Mouse (Mus musculus): ENCODE measurements at regions not wholly inside any gene's neighbourhood (a gene's known extent, or its start where the extent isn't known, plus 50 kb on each side); places are given as distances from the start of the nearest gene placed in this dataset.

DNA sequence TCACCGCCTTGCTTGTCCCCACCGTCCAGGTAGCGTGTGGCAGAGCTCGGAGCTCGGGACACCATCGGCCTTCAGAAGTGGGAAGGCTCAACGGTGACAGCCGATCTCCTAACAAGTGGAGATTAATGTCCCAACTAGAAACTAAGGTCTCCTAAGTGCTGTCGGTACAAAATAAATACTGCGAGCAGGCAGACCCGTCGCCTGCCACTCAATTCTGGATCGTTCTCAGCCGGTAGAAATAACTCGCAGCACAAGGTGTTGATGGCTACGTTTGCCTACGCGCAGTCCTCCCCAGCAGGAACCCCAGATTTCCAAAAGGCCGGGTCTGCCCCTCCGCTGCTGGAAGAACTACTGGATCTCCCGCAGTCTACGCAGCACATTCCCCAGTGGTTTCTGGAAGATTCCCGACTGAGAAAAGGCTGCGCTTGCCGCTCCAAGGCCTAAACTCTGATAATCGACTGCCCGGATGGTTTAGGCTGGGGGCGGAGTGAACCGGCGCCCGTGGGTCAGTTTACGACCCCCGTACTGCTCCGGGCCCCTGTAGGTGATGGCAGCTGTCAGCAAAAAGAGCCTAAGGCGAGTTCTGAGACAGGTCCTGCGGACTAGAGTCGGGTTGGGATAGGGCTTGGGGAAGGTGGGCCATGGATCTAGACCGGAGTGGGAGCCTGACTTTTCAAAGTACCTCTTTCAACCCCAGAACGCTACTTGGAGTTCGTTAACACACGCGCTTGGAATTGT, 85.7 kb downstream of the Nr2f2 start:
- Histone ChIP-seq H3K4me2 (replicated peaks; ENCODE audit: low read depth) (peak overlapping the region; percentile 47), H3K4me1 (replicated peaks; ENCODE audit: control insufficient read depth, insufficient read depth, low read length) (no peaks in the 10 kb centered on the region), H3K9me3 (ENCODE audit: control insufficient read depth) (no peaks in the 10 kb centered on the region), H3K36me3 (ENCODE audit: control insufficient read depth, insufficient read depth) (no peaks in the 10 kb centered on the region), H3K27me3 (replicated peaks; ENCODE audit: control insufficient read depth, insufficient read depth, low read length) (peaks cover 81% of the 10 kb centered on the region), H3K27ac (ENCODE audit: low read depth, low read length) (no peak overlapping the region), H3K9ac (ENCODE audit: low read depth, low read length) (no peak overlapping the region), H3K4me3 (ENCODE audit: low read depth, low read length) (peak overlapping the region; percentile 22)
- ATAC-seq: no peak
- WGBS: 2% methylated on average over 42 of the region's 42 CpGs
- TF ChIP-seq CTCF (IDR thresholded peaks at IDR 0.05; ENCODE audit: low read depth): no peak

DNA sequence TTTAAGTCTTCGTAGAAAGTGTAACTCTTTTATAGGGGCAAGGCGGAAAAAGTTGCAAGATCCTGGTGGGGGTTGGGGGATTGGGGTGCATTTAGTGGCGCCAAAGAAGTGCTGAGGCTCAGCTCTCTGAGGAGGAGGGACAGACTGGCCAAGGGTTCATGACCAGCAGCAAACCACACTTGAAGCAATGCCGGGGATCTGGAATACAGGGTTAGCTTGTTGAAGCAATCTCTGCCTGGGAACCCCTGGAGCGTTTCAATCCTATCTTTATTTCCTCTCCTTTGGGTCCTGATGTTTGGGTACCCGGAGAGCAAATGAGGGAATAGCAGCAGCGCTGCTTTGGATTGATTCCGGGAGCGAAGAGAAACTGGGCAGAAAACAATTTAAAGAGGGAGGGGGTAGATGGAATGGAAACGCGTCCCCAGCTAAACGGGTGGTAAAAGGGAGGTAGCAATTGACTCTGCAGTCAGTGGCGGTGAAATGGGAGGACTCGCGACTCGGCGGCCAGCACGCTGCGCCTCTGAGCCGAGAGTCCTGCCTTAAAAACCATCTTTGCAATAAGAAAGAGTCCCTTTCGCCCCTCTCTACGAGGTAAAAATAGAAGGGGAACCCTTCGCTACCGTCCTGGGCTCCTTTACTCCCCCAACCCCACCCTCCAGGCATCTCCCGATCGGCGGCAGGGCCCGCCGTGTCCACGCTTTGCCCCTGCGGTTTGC, 86.5 kb downstream of the Nr2f2 start:
- Histone ChIP-seq H3K9ac (ENCODE audit: low read depth, low read length) (no peak overlapping the region), H3K36me3 (ENCODE audit: control insufficient read depth, insufficient read depth) (no peaks in the 10 kb centered on the region), H3K27me3 (replicated peaks; ENCODE audit: control insufficient read depth, insufficient read depth, low read length) (peaks cover 74% of the 10 kb centered on the region), H3K27ac (ENCODE audit: low read depth, low read length) (no peak overlapping the region), H3K4me1 (replicated peaks; ENCODE audit: control insufficient read depth, insufficient read depth, low read length) (no peaks in the 10 kb centered on the region), H3K4me2 (replicated peaks; ENCODE audit: low read depth) (peak overlapping the region; percentile 47), H3K9me3 (ENCODE audit: control insufficient read depth) (no peaks in the 10 kb centered on the region), H3K4me3 (ENCODE audit: low read depth, low read length) (peak overlapping the region; percentile 22)
- 2% methylated on average over 30 of the region's 31 CpGs for WGBS
- TF ChIP-seq CTCF (IDR thresholded peaks at IDR 0.05; ENCODE audit: low read depth): no peak
- no peak for ATAC-seq

DNA sequence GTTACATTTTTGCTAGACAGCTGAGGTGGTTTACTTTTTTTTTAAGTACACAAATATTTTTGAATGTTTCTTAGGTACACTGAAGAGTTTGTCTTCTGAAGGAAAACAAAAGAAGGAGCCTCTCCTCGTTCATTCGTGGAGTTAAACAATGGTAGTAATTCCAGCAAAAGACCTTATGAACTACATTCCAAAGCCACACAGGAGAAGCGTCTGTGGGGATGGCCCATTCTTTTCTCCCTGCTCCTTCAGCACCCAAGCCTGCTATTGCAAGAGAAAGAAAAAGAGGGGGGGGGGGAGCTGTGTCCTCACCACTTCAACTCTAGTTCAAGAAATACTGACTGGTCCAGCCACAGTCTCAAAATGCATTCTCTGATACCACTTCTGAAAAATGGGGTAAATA, 87.4 kb downstream of the Nr2f2 start:
- H3K9ac ChIP-seq (ENCODE audit: low read depth, low read length): no peak overlapping the region
- ATAC-seq: no peak
- WGBS: 13% methylated on average over 3 of the region's 3 CpGs
- no peaks in the 10 kb centered on the region for H3K9me3 ChIP-seq (ENCODE audit: control insufficient read depth)
- H3K4me2 ChIP-seq (replicated peaks; ENCODE audit: low read depth): no peak overlapping the region
- H3K36me3 ChIP-seq (ENCODE audit: control insufficient read depth, insufficient read depth): no peaks in the 10 kb centered on the region
- H3K4me3 ChIP-seq (ENCODE audit: low read depth, low read length): no peak overlapping the region
- no peak for TF ChIP-seq CTCF (IDR thresholded peaks at IDR 0.05; ENCODE audit: low read depth)
- peaks cover 66% of the 10 kb centered on the region for H3K27me3 ChIP-seq (replicated peaks; ENCODE audit: control insufficient read depth, insufficient read depth, low read length)
- H3K4me1 ChIP-seq (replicated peaks; ENCODE audit: control insufficient read depth, insufficient read depth, low read length): no peaks in the 10 kb centered on the region
- H3K27ac ChIP-seq (ENCODE audit: low read depth, low read length): no peak overlapping the region

DNA sequence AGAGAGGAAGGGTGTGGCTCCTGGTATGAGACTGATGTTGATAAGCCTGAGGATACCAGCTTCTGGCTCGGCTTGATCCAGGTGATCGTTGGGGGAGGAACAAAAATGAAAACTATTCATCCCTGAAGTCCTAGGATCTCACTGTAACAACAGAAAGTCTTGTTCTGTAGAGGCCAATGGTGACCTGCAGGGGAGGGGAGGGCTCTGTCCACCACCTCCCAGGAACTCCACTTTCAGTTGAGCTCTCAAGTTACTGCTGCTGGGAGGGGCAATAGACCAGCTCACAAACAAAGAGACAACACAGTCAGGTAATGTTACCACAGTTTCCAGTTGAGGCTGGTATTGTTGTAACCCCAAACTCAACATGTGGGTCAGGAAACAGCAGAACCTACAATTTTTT, 90.5 kb downstream of the Nr2f2 start:
- no peak for TF ChIP-seq CTCF (IDR thresholded peaks at IDR 0.05; ENCODE audit: low read depth)
- 42% methylated on average over 2 of the region's 2 CpGs for WGBS
- H3K4me2 ChIP-seq (replicated peaks; ENCODE audit: low read depth): no peak overlapping the region
- no peaks in the 10 kb centered on the region for H3K36me3 ChIP-seq (ENCODE audit: control insufficient read depth, insufficient read depth)
- H3K27me3 ChIP-seq (replicated peaks; ENCODE audit: control insufficient read depth, insufficient read depth, low read length): peaks cover 37% of the 10 kb centered on the region
- H3K9me3 ChIP-seq (ENCODE audit: control insufficient read depth): no peaks in the 10 kb centered on the region
- no peak overlapping the region for H3K4me3 ChIP-seq (ENCODE audit: low read depth, low read length)
- H3K27ac ChIP-seq (ENCODE audit: low read depth, low read length): no peak overlapping the region
- no peak overlapping the region for H3K9ac ChIP-seq (ENCODE audit: low read depth, low read length)
- no peak for ATAC-seq
- H3K4me1 ChIP-seq (replicated peaks; ENCODE audit: control insufficient read depth, insufficient read depth, low read length): no peaks in the 10 kb centered on the region

DNA sequence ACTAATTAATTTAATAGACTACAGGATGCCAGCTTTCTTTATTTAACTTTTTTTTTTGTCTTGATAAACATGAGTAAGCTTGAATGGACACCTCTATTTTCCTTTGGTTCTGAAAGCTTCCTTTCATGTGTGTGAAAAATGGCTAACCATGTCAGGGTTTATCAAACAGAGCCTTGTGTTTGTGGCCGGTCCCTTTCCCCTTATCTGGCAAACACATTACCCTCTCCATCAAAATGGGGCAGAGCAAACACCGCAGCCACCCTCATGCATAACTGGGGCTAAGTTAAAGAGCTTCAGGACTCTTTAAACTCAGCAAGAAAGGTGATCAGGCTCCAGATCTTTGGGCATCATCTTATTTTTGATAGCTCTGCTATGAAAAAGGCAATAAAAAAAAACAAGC, 92.2 kb downstream of the Nr2f2 start:
- TF ChIP-seq CTCF (IDR thresholded peaks at IDR 0.05; ENCODE audit: low read depth): no peak
- Histone ChIP-seq H3K9ac (ENCODE audit: low read depth, low read length) (no peak overlapping the region), H3K4me2 (replicated peaks; ENCODE audit: low read depth) (no peak overlapping the region), H3K27ac (ENCODE audit: low read depth, low read length) (no peak overlapping the region), H3K4me1 (replicated peaks; ENCODE audit: control insufficient read depth, insufficient read depth, low read length) (no peaks in the 10 kb centered on the region), H3K9me3 (ENCODE audit: control insufficient read depth) (no peaks in the 10 kb centered on the region), H3K27me3 (replicated peaks; ENCODE audit: control insufficient read depth, insufficient read depth, low read length) (peaks cover 25% of the 10 kb centered on the region), H3K4me3 (ENCODE audit: low read depth, low read length) (no peak overlapping the region), H3K36me3 (ENCODE audit: control insufficient read depth, insufficient read depth) (no peaks in the 10 kb centered on the region)
- no peak for ATAC-seq
- 14% methylated on average over 2 of the region's 2 CpGs for WGBS

DNA sequence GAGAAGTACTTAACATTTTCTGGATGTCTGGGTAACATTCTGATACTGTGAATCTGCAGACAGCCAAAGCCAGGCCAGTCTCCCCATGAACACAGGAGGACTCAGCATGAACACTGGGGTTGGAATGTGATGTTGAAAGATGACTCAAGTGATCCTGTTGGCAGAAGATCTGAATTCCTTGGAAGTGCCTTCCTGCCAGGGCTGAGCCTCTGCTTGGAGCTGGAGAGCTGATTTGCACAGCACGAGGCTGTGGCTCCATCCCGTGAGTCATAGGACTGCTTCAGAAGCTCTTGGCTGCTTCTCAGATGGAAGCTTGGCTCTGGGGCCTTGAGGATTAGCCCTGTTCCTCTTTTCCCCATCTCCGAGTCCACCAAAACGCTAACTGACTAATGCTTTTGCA, 99.5 kb downstream of the Nr2f2 start:
- no peak for TF ChIP-seq CTCF (IDR thresholded peaks at IDR 0.05; ENCODE audit: low read depth)
- H3K4me1 ChIP-seq (replicated peaks; ENCODE audit: control insufficient read depth, insufficient read depth, low read length): no peaks in the 10 kb centered on the region
- no peak overlapping the region for H3K27ac ChIP-seq (ENCODE audit: low read depth, low read length)
- no peak overlapping the region for H3K4me2 ChIP-seq (replicated peaks; ENCODE audit: low read depth)
- H3K9ac ChIP-seq (ENCODE audit: low read depth, low read length): no peak overlapping the region
- no peak for ATAC-seq
- H3K36me3 ChIP-seq (ENCODE audit: control insufficient read depth, insufficient read depth): no peaks in the 10 kb centered on the region
- H3K9me3 ChIP-seq (ENCODE audit: control insufficient read depth): no peaks in the 10 kb centered on the region
- WGBS: 57% methylated on average over 4 of the region's 4 CpGs
- H3K4me3 ChIP-seq (ENCODE audit: low read depth, low read length): no peak overlapping the region
- peaks cover 4% of the 10 kb centered on the region; the same call in 1 of the 2 replicates for H3K27me3 ChIP-seq (replicated peaks; ENCODE audit: control insufficient read depth, insufficient read depth, low read length)

All from intestine, postnatal 0 days (tissue).